ENCODE assay signal across 12 mouse cellular contexts in genomic region chr9:74866596-74867313, GRCm38 (mm10). TPM values are rescaled to one million over a fixed set of nuclear protein-coding genes. Genes with fewer than 3 reads are reported as not detected.
DNase-seq lines count a peak whose midpoint lies in the region; ATAC-seq and TF ChIP-seq lines count a peak whose summit lies in the region.
"Had no signal": no experiment of that assay in that cellular context is flagged by ENCODE, and none has a peak within 500 bp of the region (broad histone marks: within the 10 kb centered on the region; RNA-seq: fewer than 3 reads in every experiment).

No protein-coding gene starts in this region.

- no peak overlapping the region for H3K4me2 ChIP-seq in forebrain, postnatal 0 days (ENCODE audit: low read depth)
- H3K4me2 ChIP-seq in kidney, embryonic 16.5 days (replicated peaks; ENCODE audit: low read depth, low read length), result peak overlapping the region; percentile 7; the same call in 1 of the 2 replicates
- peak overlapping the region; percentile 86 for H3K4me2 ChIP-seq in midbrain, embryonic 12.5 days (replicated peaks)
- H3K4me2 ChIP-seq: heart, embryonic 13.5 days; limb, embryonic 12.5 days had no signal

- H3K9ac ChIP-seq in forebrain, postnatal 0 days, result no peak overlapping the region
- no peak overlapping the region for H3K9ac ChIP-seq in kidney, embryonic 16.5 days (replicated peaks; ENCODE audit: low read length)
- H3K9ac ChIP-seq in midbrain, embryonic 12.5 days (replicated peaks), result peak overlapping the region; percentile 65
- H3K9ac ChIP-seq: heart, embryonic 13.5 days; limb, embryonic 12.5 days had no signal

- DNase-seq in R1 (ENCODE audit: low read depth, low spot score), result peak; percentile 12
- peak; percentile 8 for DNase-seq in forebrain, postnatal 0 days
- no peak for DNase-seq in natural killer cell, adult 2 months (ENCODE audit: low spot score in 2 of 2)
- no peak for DNase-seq in urinary bladder, postnatal 4 days (ENCODE audit: low spot score in 2 of 2)
- DNase-seq in right cerebral cortex, adult 18-20 months, result no peak
- DNase-seq in B cell, adult 2 months, result no peak
- DNase-seq: adrenal gland, postnatal 25 days had no signal

- no peaks in the 10 kb centered on the region for H3K9me3 ChIP-seq in forebrain, postnatal 0 days (ENCODE audit: low read length)
- no peaks in the 10 kb centered on the region for H3K9me3 ChIP-seq in kidney, embryonic 16.5 days (ENCODE audit: low read length)
- no peaks in the 10 kb centered on the region for H3K9me3 ChIP-seq in midbrain, embryonic 12.5 days
- H3K9me3 ChIP-seq: heart, embryonic 13.5 days; limb, embryonic 12.5 days had no signal

- H3K4me1 ChIP-seq in forebrain, postnatal 0 days (ENCODE audit: insufficient read depth), result 0 out of 2 replicates have a peak, but pooled peaks cover 4% of the 10 kb centered on the region
- peaks cover 27% of the 10 kb centered on the region for H3K4me1 ChIP-seq in kidney, embryonic 16.5 days (ENCODE audit: insufficient read depth, low read length)
- H3K4me1 ChIP-seq in midbrain, embryonic 12.5 days, result peaks cover 37% of the 10 kb centered on the region

- WGBS in forebrain, postnatal 0 days, result 8% methylated on average over 27 of the region's 27 CpGs
- 7% methylated on average over 27 of the region's 27 CpGs for WGBS in kidney, embryonic 16.5 days
- 4% methylated on average over 27 of the region's 27 CpGs for WGBS in midbrain, embryonic 12.5 days

- no peak for ATAC-seq in forebrain, postnatal 0 days
- peak; percentile 70 for ATAC-seq in kidney, embryonic 16.5 days (ENCODE audit: low FRiP score, low TSS enrichment)
- no peak for ATAC-seq in midbrain, embryonic 12.5 days (ENCODE audit: low FRiP score, low read depth)

- no peak overlapping the region for H3K4me3 ChIP-seq in forebrain, postnatal 0 days (ENCODE audit: low read depth, low read length)
- no peak overlapping the region for H3K4me3 ChIP-seq in kidney, embryonic 16.5 days (ENCODE audit: low read length)
- peak overlapping the region; percentile 61 for H3K4me3 ChIP-seq in midbrain, embryonic 12.5 days
- H3K4me3 ChIP-seq: heart, embryonic 13.5 days; limb, embryonic 12.5 days had no signal

- no peak for TF ChIP-seq CTCF in forebrain, postnatal 0 days (IDR thresholded peaks at IDR 0.05; ENCODE audit: low read depth)

- H3K27me3 ChIP-seq in forebrain, postnatal 0 days (ENCODE audit: insufficient read depth, low read length), result peaks cover 81% of the 10 kb centered on the region
- peaks cover 94% of the 10 kb centered on the region for H3K27me3 ChIP-seq in kidney, embryonic 16.5 days (ENCODE audit: insufficient read depth, low read length)
- H3K27me3 ChIP-seq in midbrain, embryonic 12.5 days, result peaks cover 76% of the 10 kb centered on the region

- H3K27ac ChIP-seq in forebrain, postnatal 0 days (ENCODE audit: low read depth, low read length), result no peak overlapping the region
- peak overlapping the region; percentile 11; the same call in 1 of the 2 replicates for H3K27ac ChIP-seq in kidney, embryonic 16.5 days (ENCODE audit: low read length)
- H3K27ac ChIP-seq in midbrain, embryonic 12.5 days (replicated peaks), result peak overlapping the region; percentile 87
- H3K27ac ChIP-seq: heart, embryonic 13.5 days; limb, embryonic 12.5 days had no signal

- no peaks in the 10 kb centered on the region for H3K36me3 ChIP-seq in forebrain, postnatal 0 days (ENCODE audit: insufficient read depth)
- H3K36me3 ChIP-seq in kidney, embryonic 16.5 days (ENCODE audit: insufficient read depth, low read length), result no peaks in the 10 kb centered on the region
- H3K36me3 ChIP-seq in midbrain, embryonic 12.5 days, result no peaks in the 10 kb centered on the region
- H3K36me3 ChIP-seq: G1E; heart, embryonic 13.5 days; limb, embryonic 12.5 days had no signal

RNA-seq across cellular contexts. Expression of gene Onecut1, which starts 5.0 kb away (rescaled TPM):
- total RNA-seq in forebrain, postnatal 0 days (2014; rRNA removed), result 0.92 and 3.8 TPM in 2 replicates
- 0.23 and 0.64 TPM in 2 replicates for polyA plus RNA-seq in forebrain, postnatal 0 days (2015; fragmentation: Nextera tagmentation; extraction: Ambion mirVana)
- 0.05 and 0.06 TPM in 2 replicates for polyA plus RNA-seq in kidney, embryonic 16.5 days (2015; fragmentation: Nextera tagmentation; extraction: Ambion mirVana)
- 16.4 and 18.0 TPM in 2 replicates for polyA plus RNA-seq in midbrain, embryonic 12.5 days (2016; fragmentation: Nextera tagmentation; extraction: Ambion mirVana)
- total RNA-seq: adrenal gland, postnatal 25 days had no signal
- polyA plus RNA-seq: G1E had no signal

Comparison
In these comparisons a context has a peak if more than half of its experiments do, and no peak if none do; other contexts are left out.
1. DNase-seq: peak in R1 (single experiment) and forebrain, postnatal 0 days (single experiment); none in natural killer cell, adult 2 months (0 of 2), urinary bladder, postnatal 4 days (0 of 2), right cerebral cortex, adult 18-20 months (single experiment) and B cell, adult 2 months (0 of 2).
2. RNA of gene Onecut1, which starts 5.0 kb away (polyA plus RNA-seq): 16.4 to 18.0 TPM in midbrain, embryonic 12.5 days; 0.23 to 0.64 TPM in forebrain, postnatal 0 days and 0.05 to 0.06 TPM in kidney, embryonic 16.5 days; every median in the first group is over 10 times any median in the second.